Mouse (Mus musculus) neural tube, embryonic 13.5 days (tissue): ENCODE data around the gene Itga1. TPM values are rescaled to one million over a fixed set of nuclear protein-coding genes. Genes with fewer than 3 reads are reported as not detected.

Experiments
- ATAC-seq: fragments of 200-750 bp; cut with Nextera tagmentation; 2 replicates; pipeline ENCODE4 v1.8.0; 2017; ENCODE audit warnings: low read depth, mild to moderate bottlenecking, moderate TSS enrichment, moderate library complexity
- H3K27ac ChIP-seq: fragments of 300-500 bp; sonication (generic); replicated peaks from 2 replicates; pipeline ENCODE4 v1.5.1; 2015; ENCODE audit warnings: moderate library complexity, mild to moderate bottlenecking, inconsistent platforms
- H3K27me3 ChIP-seq: fragments of 300-500 bp; sonication (generic); 2 replicates; pipeline ENCODE4 v1.6.1; 2015; ENCODE audit warnings: mild to moderate bottlenecking, inconsistent platforms
- H3K36me3 ChIP-seq: fragments of 300-500 bp; sonication (generic); 2 replicates; pipeline ENCODE4 v1.6.1; 2015; ENCODE audit warnings: mild to moderate bottlenecking, inconsistent platforms
- H3K4me1 ChIP-seq: fragments of 300-500 bp; sonication (generic); replicated peaks from 2 replicates; pipeline ENCODE4 v1.6.1; 2015; ENCODE audit warnings: inconsistent platforms
- H3K4me2 ChIP-seq: fragments of 300-500 bp; sonication (generic); 2 replicates; pipeline ENCODE4 v1.6.1; 2015; ENCODE audit warnings: inconsistent platforms, mild to moderate bottlenecking, moderate library complexity
- H3K4me3 ChIP-seq: fragments of 300-500 bp; sonication (generic); 2 replicates; pipeline ENCODE4 v1.5.1; 2015; ENCODE audit warnings: mild to moderate bottlenecking, inconsistent platforms
- H3K9ac ChIP-seq: fragments of 300-500 bp; sonication (generic); 2 replicates; pipeline ENCODE4 v1.6.1; 2015; ENCODE audit warnings: moderate library complexity, mild to moderate bottlenecking, inconsistent platforms
- H3K9me3 ChIP-seq: fragments of 300-500 bp; sonication (generic); 2 replicates; pipeline ENCODE4 v1.6.1; 2016; ENCODE audit warnings: inconsistent platforms
- WGBS: fragments of 180-500 bp; shearing (Covaris S2); methylation state at CpG from one replicate; pipeline ENCODE4 v1.1.7; 2015; 5-methylcytosine and 5-hydroxymethylcytosine counted together
- polyA plus RNA-seq: library from polyadenylated mRNA; unstranded; fragments of >200 nt; fragmentation: Nextera tagmentation; extraction: Ambion mirVana; gene quantifications from 2 replicates; pipeline ENCODE4 v1.2.1, GENCODE M21; 2015

Itga1 gene
- polyA plus RNA-seq, 1 experiment from 2014 or later: 8.4 TPM

- WGBS: 61% methylated on average over 2 of the region's 2 CpGs
These were observed 5.5 kb downstream of the Itga1 start for GRCm38 (mm10) chr13:115096216-115096615.

DNA sequence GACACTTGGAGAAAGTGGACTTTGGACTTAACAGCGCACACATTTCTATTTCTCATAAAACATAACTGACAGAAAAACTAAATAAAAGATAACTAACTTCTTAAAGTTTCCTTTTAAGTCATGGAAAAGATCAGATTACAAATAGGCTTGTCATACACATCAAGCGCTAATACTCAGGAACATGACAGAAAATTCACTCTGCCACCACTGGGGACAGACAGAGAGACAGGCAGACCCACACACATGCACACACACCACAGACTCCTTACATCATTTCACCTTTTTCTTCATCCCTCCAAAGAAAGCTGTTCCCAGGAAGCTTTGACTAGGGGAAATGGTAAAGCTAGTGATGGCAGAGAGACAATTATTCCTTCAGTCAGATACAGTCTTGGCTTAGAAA, 6.4 kb downstream of the Itga1 start:
- H3K9ac ChIP-seq: no peak overlapping the region
- H3K4me3 ChIP-seq: no peak overlapping the region
- H3K36me3 ChIP-seq: no peaks in the 10 kb centered on the region
- no peak for ATAC-seq
- H3K27me3 ChIP-seq: peaks cover 13% of the 10 kb centered on the region
- H3K4me1 ChIP-seq: peaks cover 8% of the 10 kb centered on the region
- no peaks in the 10 kb centered on the region for H3K9me3 ChIP-seq
- no peak overlapping the region for H3K4me2 ChIP-seq
- 92% methylated on average over 2 of the region's 2 CpGs for WGBS
- H3K27ac ChIP-seq: no peak overlapping the region

More at GRCm38 (mm10) chr13:115096216-115096615, 5.5 kb downstream of the Itga1 start:
- no peaks in the 10 kb centered on the region for H3K9me3 ChIP-seq
- no peak overlapping the region for H3K9ac ChIP-seq
- H3K27ac ChIP-seq: no peak overlapping the region
- no peak overlapping the region for H3K4me2 ChIP-seq
- peaks cover 21% of the 10 kb centered on the region for H3K27me3 ChIP-seq
- ATAC-seq: no peak
- no peak overlapping the region for H3K4me3 ChIP-seq
- peaks cover 5% of the 10 kb centered on the region for H3K4me1 ChIP-seq
- no peaks in the 10 kb centered on the region for H3K36me3 ChIP-seq

- no peaks in the 10 kb centered on the region for H3K27me3 ChIP-seq
- H3K9ac ChIP-seq: no peak overlapping the region
- peaks cover 13% of the 10 kb centered on the region for H3K36me3 ChIP-seq
- no peak overlapping the region for H3K27ac ChIP-seq
- no peak for ATAC-seq
- H3K9me3 ChIP-seq: no peaks in the 10 kb centered on the region
- WGBS: 82% methylated on average over 3 of the region's 3 CpGs
- no peak overlapping the region for H3K4me2 ChIP-seq
- H3K4me1 ChIP-seq: peaks cover 35% of the 10 kb centered on the region
- no peak overlapping the region for H3K4me3 ChIP-seq
These were observed 10.3 kb downstream of the Itga1 start for GRCm38 (mm10) chr13:115091511-115091910.

DNA sequence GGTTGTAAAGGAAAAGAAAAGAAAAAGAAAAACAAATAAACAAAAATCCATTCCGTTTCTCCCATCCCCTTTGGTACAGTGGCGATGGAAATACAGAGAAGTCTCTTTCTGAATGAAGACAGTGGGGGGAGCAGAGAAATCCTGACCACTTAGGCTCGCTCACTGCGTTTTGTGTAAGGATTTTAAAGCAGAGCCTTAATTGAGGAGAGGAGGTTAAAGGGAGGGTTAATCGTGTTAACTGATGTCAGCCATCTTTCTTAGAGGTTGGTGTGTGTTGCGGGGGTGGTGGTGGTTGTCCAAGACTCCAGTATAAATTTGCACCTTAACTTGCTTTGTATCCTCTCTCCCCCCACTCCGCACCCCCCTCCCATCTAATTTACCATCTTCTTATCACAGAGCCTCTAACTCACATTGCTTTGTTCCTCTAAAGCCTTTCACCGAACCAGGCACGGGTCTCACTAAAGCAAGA, 10.8 kb downstream of the Itga1 start:
- H3K4me3 ChIP-seq: peak overlapping the region; percentile 74
- peak overlapping the region; percentile 66 for H3K9ac ChIP-seq
- no peaks in the 10 kb centered on the region for H3K9me3 ChIP-seq
- 49% methylated on average over 9 of the region's 9 CpGs for WGBS
- no peak for ATAC-seq
- no peaks in the 10 kb centered on the region for H3K27me3 ChIP-seq
- H3K4me2 ChIP-seq: peak overlapping the region; percentile 98
- peak overlapping the region; percentile 83 for H3K27ac ChIP-seq
- peaks cover 35% of the 10 kb centered on the region for H3K4me1 ChIP-seq
- H3K36me3 ChIP-seq: peaks cover 16% of the 10 kb centered on the region

GRCm38 (mm10) chr13:115090069-115090976, 11.4 kb downstream of the Itga1 start, which contains the start of gene Pelo:
TSS of gene Pelo (minus strand) at chr13:115090186.
- H3K4me3 ChIP-seq: peak within 1 kb of the TSS; percentile 74
- peaks cover 35% of the 10 kb centered on the region for H3K4me1 ChIP-seq
- peak within 1 kb of the TSS; percentile 83 for H3K27ac ChIP-seq
- peak; percentile 98 for ATAC-seq
- H3K9ac ChIP-seq: peak within 1 kb of the TSS; percentile 84
- no peaks in the 10 kb centered on the region for H3K9me3 ChIP-seq
- peaks cover 23% of the 10 kb centered on the region for H3K36me3 ChIP-seq
- WGBS: under 1% methylated on average over 60 of the region's 60 CpGs
- peak within 1 kb of the TSS; percentile 98 for H3K4me2 ChIP-seq
- no peaks in the 10 kb centered on the region for H3K27me3 ChIP-seq

GRCm38 (mm10) chr13:115089395-115090025, 12.3 kb downstream of the Itga1 start:
- peak overlapping the region; percentile 13; the same call in 1 of the 2 replicates for H3K27ac ChIP-seq
- peaks cover 23% of the 10 kb centered on the region for H3K36me3 ChIP-seq
- peak; percentile 85 for ATAC-seq
- H3K9ac ChIP-seq: peak overlapping the region; percentile 84
- H3K4me1 ChIP-seq: peaks cover 35% of the 10 kb centered on the region
- peak overlapping the region; percentile 74 for H3K4me3 ChIP-seq
- whole genome bisulfite sequencing: 6% methylated on average over 30 of the region's 35 CpGs
- no peaks in the 10 kb centered on the region for H3K27me3 ChIP-seq
- no peaks in the 10 kb centered on the region for H3K9me3 ChIP-seq
- H3K4me2 ChIP-seq: peak overlapping the region; percentile 98

- H3K36me3 ChIP-seq: peaks cover 23% of the 10 kb centered on the region
- WGBS: 59% methylated on average over 11 of the region's 11 CpGs
- ATAC-seq: no peak
- H3K27me3 ChIP-seq: no peaks in the 10 kb centered on the region
- H3K27ac ChIP-seq: no peak overlapping the region
- H3K4me2 ChIP-seq: peak overlapping the region; percentile 98
- H3K9me3 ChIP-seq: no peaks in the 10 kb centered on the region
- H3K4me1 ChIP-seq: peaks cover 35% of the 10 kb centered on the region
- H3K9ac ChIP-seq: peak overlapping the region; percentile 84
- peak overlapping the region; percentile 74 for H3K4me3 ChIP-seq
These were observed 12.8 kb downstream of the Itga1 start for GRCm38 (mm10) chr13:115089020-115089394.

DNA sequence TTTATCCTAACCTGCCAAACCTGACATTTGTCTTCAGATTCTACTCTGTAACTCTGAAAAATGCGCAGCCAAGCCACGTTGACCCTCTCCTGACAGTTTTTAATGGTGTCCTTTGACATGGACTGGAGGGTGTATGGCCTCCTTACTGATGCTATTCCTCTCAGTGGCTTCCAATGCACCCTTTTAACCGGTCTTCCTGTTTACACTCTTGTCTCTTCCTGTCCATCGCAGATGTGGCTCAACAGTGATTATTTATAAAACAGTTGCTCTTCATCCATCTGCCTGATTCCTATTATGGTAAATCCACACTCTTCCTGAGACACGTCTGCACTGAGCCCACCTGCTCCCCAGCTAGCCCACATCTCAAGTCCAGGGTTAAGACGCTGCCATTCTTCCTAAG, 15.8 kb downstream of the Itga1 start:
- Histone ChIP-seq H3K4me3 (no peak overlapping the region), H3K9ac (no peak overlapping the region), H3K27ac (no peak overlapping the region), H3K36me3 (peaks cover 23% of the 10 kb centered on the region), H3K4me1 (peaks cover 33% of the 10 kb centered on the region), H3K4me2 (no peak overlapping the region), H3K9me3 (no peaks in the 10 kb centered on the region), H3K27me3 (no peaks in the 10 kb centered on the region)
- WGBS: 90% methylated on average over 6 of the region's 6 CpGs
- ATAC-seq: no peak

- Histone ChIP-seq H3K9ac (no peak overlapping the region), H3K36me3 (peaks cover 15% of the 10 kb centered on the region; the same call in 1 of the 2 replicates), H3K27me3 (no peaks in the 10 kb centered on the region), H3K4me2 (no peak overlapping the region), H3K27ac (no peak overlapping the region), H3K9me3 (no peaks in the 10 kb centered on the region), H3K4me1 (peaks cover 6% of the 10 kb centered on the region), H3K4me3 (no peak overlapping the region)
- no peak for ATAC-seq
- WGBS: 83% methylated on average over 7 of the region's 7 CpGs
These were observed 19.4 kb downstream of the Itga1 start for GRCm38 (mm10) chr13:115082339-115082738.

DNA sequence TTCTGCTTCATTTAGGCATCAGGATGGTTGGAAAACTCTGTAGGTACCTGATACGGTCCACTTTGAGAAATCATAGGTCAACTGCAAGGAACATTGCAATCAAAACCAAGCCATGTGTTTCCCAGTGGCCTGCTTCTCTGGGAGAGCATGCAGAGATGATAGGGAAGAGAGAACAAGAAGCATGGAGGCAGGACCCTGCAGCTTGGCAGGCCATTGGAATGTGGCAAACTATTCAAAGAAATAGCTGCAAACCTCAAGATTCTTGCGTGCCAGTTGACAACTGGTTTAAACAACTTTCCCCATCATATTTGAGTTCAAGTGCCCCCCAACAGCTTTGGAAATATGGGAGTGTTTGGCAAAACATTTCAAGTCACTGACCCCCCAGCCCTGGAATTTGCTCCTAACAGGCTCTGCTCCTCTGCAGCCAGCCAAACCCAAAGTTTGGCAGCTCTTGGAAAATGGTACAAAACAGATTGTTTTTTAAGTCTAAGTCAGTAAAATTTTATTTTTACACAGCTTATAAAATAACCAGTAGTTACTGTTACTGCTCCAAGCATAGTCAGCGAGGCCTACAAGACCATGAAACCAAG, 21.7 kb downstream of the Itga1 start:
- Histone ChIP-seq H3K4me1 (no peaks in the 10 kb centered on the region), H3K9me3 (no peaks in the 10 kb centered on the region), H3K4me3 (no peak overlapping the region), H3K27me3 (no peaks in the 10 kb centered on the region), H3K27ac (no peak overlapping the region), H3K9ac (no peak overlapping the region), H3K36me3 (no peaks in the 10 kb centered on the region), H3K4me2 (no peak overlapping the region)
- ATAC-seq: no peak
- WGBS: 87% methylated on average over 3 of the region's 3 CpGs

- Histone ChIP-seq H3K27me3 (no peaks in the 10 kb centered on the region), H3K4me1 (no peaks in the 10 kb centered on the region), H3K4me2 (no peak overlapping the region), H3K27ac (no peak overlapping the region), H3K9me3 (no peaks in the 10 kb centered on the region), H3K36me3 (no peaks in the 10 kb centered on the region), H3K9ac (no peak overlapping the region), H3K4me3 (no peak overlapping the region)
- WGBS: 86% methylated on average over 6 of the region's 6 CpGs
- no peak for ATAC-seq
These were observed 22.6 kb downstream of the Itga1 start for GRCm38 (mm10) chr13:115078997-115079685.
